In genomic region chr12:71258196-71258920, GRCm38 (mm10) we compare ENCODE assay signal across 12 mouse cellular contexts. TPM values are rescaled to one million over a fixed set of nuclear protein-coding genes. Genes with fewer than 3 reads are reported as not detected.
DNase-seq lines count a peak whose midpoint lies in the region; ATAC-seq and TF ChIP-seq lines count a peak whose summit lies in the region.
"Had no signal": no experiment of that assay in that cellular context is flagged by ENCODE, and none has a peak within 500 bp of the region (broad histone marks: within the 10 kb centered on the region; RNA-seq: fewer than 3 reads in every experiment).

No protein-coding gene starts in this region.

- DNase-seq in kidney, postnatal 14 days = no peak
- DNase-seq in embryo, embryonic 10 days (ENCODE audit: low spot score) = peak; percentile 73
- peak; percentile 88 for DNase-seq in embryonic facial prominence, embryonic 11.5 days (ENCODE audit: low spot score)
- peak; percentile 74 for DNase-seq in limb, embryonic 14.5 days (ENCODE audit: low spot score)
- no peak for DNase-seq in right cerebral cortex, postnatal 36 days (ENCODE audit: low spot score in 2 of 2)
- DNase-seq in retina, embryonic 14.5 days (ENCODE audit: low spot score) = no peak
- DNase-seq: cerebellum, adult 11-12 months; heart, adult 18-20 months; kidney, adult 18-20 months; liver, embryonic 13.5 days; right cerebral cortex, postnatal 4 days had no signal

- no peaks in the 10 kb centered on the region for H3K36me3 ChIP-seq in kidney, embryonic 14.5 days (ENCODE audit: control insufficient read depth, insufficient read depth, low read length)
- no peaks in the 10 kb centered on the region for H3K36me3 ChIP-seq in embryonic facial prominence, embryonic 11.5 days (replicated peaks; ENCODE audit: control insufficient read depth, insufficient read depth, low read depth, low read length)
- no peaks in the 10 kb centered on the region for H3K36me3 ChIP-seq in limb, embryonic 14.5 days (ENCODE audit: control insufficient read depth, insufficient read depth, low read length)
- H3K36me3 ChIP-seq: liver, embryonic 13.5 days had no signal

- H3K9ac ChIP-seq in kidney, embryonic 14.5 days (ENCODE audit: low read depth, low read length) = no peak overlapping the region
- H3K9ac ChIP-seq in embryonic facial prominence, embryonic 11.5 days (replicated peaks; ENCODE audit: low read length) = no peak overlapping the region; the same call in 1 of the 2 replicates
- no peak overlapping the region for H3K9ac ChIP-seq in limb, embryonic 14.5 days (ENCODE audit: low read depth, low read length, severe bottlenecking)
- H3K9ac ChIP-seq: liver, embryonic 13.5 days had no signal

- H3K4me3 ChIP-seq in kidney, embryonic 14.5 days (ENCODE audit: low read length) = no peak overlapping the region
- no peak overlapping the region for H3K4me3 ChIP-seq in embryonic facial prominence, embryonic 11.5 days (ENCODE audit: low read depth, low read length)
- H3K4me3 ChIP-seq in limb, embryonic 14.5 days (replicated peaks; ENCODE audit: low read length) = no peak overlapping the region
- H3K4me3 ChIP-seq: liver, embryonic 13.5 days had no signal

- no peaks in the 10 kb centered on the region for H3K27me3 ChIP-seq in kidney, embryonic 14.5 days (ENCODE audit: control insufficient read depth, insufficient read depth, low read length)
- no peaks in the 10 kb centered on the region for H3K27me3 ChIP-seq in embryonic facial prominence, embryonic 11.5 days (ENCODE audit: control insufficient read depth, insufficient read depth, low read length)
- H3K27me3 ChIP-seq in limb, embryonic 14.5 days (ENCODE audit: control insufficient read depth, insufficient read depth, low read length) = no peaks in the 10 kb centered on the region
- H3K27me3 ChIP-seq: liver, embryonic 13.5 days had no signal

- H3K27ac ChIP-seq in kidney, embryonic 14.5 days (ENCODE audit: low read depth, low read length) = no peak overlapping the region
- H3K27ac ChIP-seq in embryonic facial prominence, embryonic 11.5 days (replicated peaks; ENCODE audit: low read depth, low read length) = peak overlapping the region; percentile 72
- H3K27ac ChIP-seq in limb, embryonic 14.5 days (replicated peaks; ENCODE audit: low read depth, low read length) = peak overlapping the region; percentile 70
- H3K27ac ChIP-seq: liver, embryonic 13.5 days had no signal

- no peak for TF ChIP-seq POLR2A in limb, embryonic 14.5 days (IDR thresholded peaks at IDR 0.05; ENCODE audit: borderline replicate concordance, extremely low read depth, insufficient read depth, insufficient read length)

- ATAC-seq in kidney, embryonic 14.5 days (ENCODE audit: low FRiP score, low TSS enrichment) = peak; percentile 72
- ATAC-seq in embryonic facial prominence, embryonic 11.5 days (replicated peaks; ENCODE audit: insufficient number of reproducible peaks, low FRiP score, low TSS enrichment, low read depth) = peak; percentile 86
- ATAC-seq in limb, embryonic 14.5 days (ENCODE audit: low FRiP score, low read depth) = peak; percentile 62; the same call in 1 of the 2 replicates

- no peak overlapping the region; the same call in 1 of the 2 replicates for H3K4me2 ChIP-seq in kidney, embryonic 14.5 days (replicated peaks; ENCODE audit: low read depth, low read length)
- H3K4me2 ChIP-seq in embryonic facial prominence, embryonic 11.5 days (ENCODE audit: low read depth, low read length) = 0 out of 2 replicates have a peak overlapping the region, but pooled peaks have one; percentile 14
- H3K4me2 ChIP-seq in limb, embryonic 14.5 days (replicated peaks; ENCODE audit: low read depth, low read length, severe bottlenecking) = peak overlapping the region; percentile 42
- H3K4me2 ChIP-seq: liver, embryonic 13.5 days had no signal

- peaks cover under 1% of the 10 kb centered on the region; the same call in 1 of the 2 replicates for H3K4me1 ChIP-seq in kidney, embryonic 14.5 days (ENCODE audit: control insufficient read depth, insufficient read depth, low read length)
- H3K4me1 ChIP-seq in embryonic facial prominence, embryonic 11.5 days (ENCODE audit: control insufficient read depth, insufficient read depth, low read length) = no peaks in the 10 kb centered on the region
- H3K4me1 ChIP-seq in limb, embryonic 14.5 days (ENCODE audit: control insufficient read depth, insufficient read depth, low read length) = peaks cover 22% of the 10 kb centered on the region
- H3K4me1 ChIP-seq: liver, embryonic 13.5 days had no signal

- 22% methylated on average over 18 of the region's 18 CpGs for WGBS in kidney, embryonic 14.5 days
- 25% methylated on average over 18 of the region's 18 CpGs for WGBS in embryonic facial prominence, embryonic 11.5 days
- WGBS in limb, embryonic 14.5 days = 7% methylated on average over 18 of the region's 18 CpGs

- no peaks in the 10 kb centered on the region for H3K9me3 ChIP-seq in kidney, embryonic 14.5 days (ENCODE audit: control insufficient read depth, low read length)
- no peaks in the 10 kb centered on the region for H3K9me3 ChIP-seq in embryonic facial prominence, embryonic 11.5 days (replicated peaks; ENCODE audit: control insufficient read depth, low read length)
- peaks cover 4% of the 10 kb centered on the region; the same call in 1 of the 2 replicates for H3K9me3 ChIP-seq in limb, embryonic 14.5 days (ENCODE audit: control insufficient read depth, low read length)
- H3K9me3 ChIP-seq: liver, embryonic 13.5 days had no signal

RNA-seq across cellular contexts. Expression of gene Dact1, which starts 51.3 kb away (rescaled TPM):
- 18.9 and 19.9 TPM in 2 replicates for polyA plus RNA-seq in kidney, embryonic 14.5 days (2014; fragmentation: Nextera tagmentation; extraction: Ambion mirVana)
- polyA plus RNA-seq in embryonic facial prominence, embryonic 11.5 days (2014; fragmentation: Nextera tagmentation; extraction: Ambion mirVana) = 26.6 and 28.6 TPM in 2 replicates
- polyA plus RNA-seq in limb, embryonic 14.5 days (2012; rRNA removed) = 30.4 and 36.7 TPM in 2 replicates
- 14.8 and 17.4 TPM in 2 replicates for polyA plus RNA-seq in limb, embryonic 14.5 days (2014; fragmentation: Nextera tagmentation; extraction: Ambion mirVana)

Comparison
In these comparisons a context has a peak if more than half of its experiments do, and no peak if none do; other contexts are left out.
1. DNase-seq: peak in embryo, embryonic 10 days (single experiment), embryonic facial prominence, embryonic 11.5 days (single experiment) and limb, embryonic 14.5 days (single experiment); none in kidney, postnatal 14 days (single experiment), right cerebral cortex, postnatal 36 days (0 of 2) and retina, embryonic 14.5 days (single experiment).
2. Peak in every context shown above with its lines, with median percentiles within 50 percentile points of each other: ATAC-seq.